ENCODE assay signal across 8 mouse cellular contexts in the genomic region with DNA sequence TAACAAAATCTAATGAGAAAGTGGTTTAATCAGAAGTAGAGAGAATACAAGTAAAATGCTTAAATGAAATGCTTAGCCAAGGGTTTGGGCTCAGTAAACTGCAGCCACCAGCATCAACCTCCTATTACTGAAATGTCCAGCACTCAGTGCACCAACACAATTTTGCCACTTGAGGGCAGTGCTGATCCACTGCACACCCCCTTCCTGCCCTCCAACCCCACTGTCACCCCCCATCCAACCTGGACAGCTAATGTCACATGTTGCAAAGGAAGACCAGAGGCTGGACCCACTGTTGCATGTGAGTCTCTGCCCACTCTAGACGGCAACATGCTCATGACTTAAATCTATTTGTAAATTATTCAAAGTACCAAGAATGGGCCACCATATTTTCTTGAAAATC.
DNase-seq lines count a peak whose midpoint lies in the region; ATAC-seq and TF ChIP-seq lines count a peak whose summit lies in the region.
"Had no signal": no experiment of that assay in that cellular context is flagged by ENCODE, and none has a peak within 500 bp of the region (broad histone marks: within the 10 kb centered on the region; RNA-seq: fewer than 3 reads in every experiment).

No protein-coding gene starts in this region.

- H3K36me3 ChIP-seq in liver, postnatal 0 days (replicated peaks; ENCODE audit: insufficient read depth, low read length), result no peaks in the 10 kb centered on the region
- H3K36me3 ChIP-seq in liver, embryonic 11.5 days (ENCODE audit: control insufficient read depth, insufficient read depth, low read length), result no peaks in the 10 kb centered on the region
- no peaks in the 10 kb centered on the region for H3K36me3 ChIP-seq in lung, embryonic 14.5 days (ENCODE audit: insufficient read depth)
- H3K36me3 ChIP-seq: heart, embryonic 15.5 days had no signal

- peak; percentile 54 for DNase-seq in liver, postnatal 0 days
- no peak for DNase-seq in liver, embryonic 11.5 days (ENCODE audit: low spot score)
- no peak for DNase-seq in Patski (ENCODE audit: low read depth, low spot score)
- DNase-seq in cerebellum, adult 8-10 months, result peak; percentile 19
- DNase-seq in lung, embryonic 14.5 days, result peak; percentile 64
- peak; percentile 20 to 22 for DNase-seq in thymus, adult 18-20 months

- no peak for TF ChIP-seq EP300 in liver, postnatal 0 days (IDR thresholded peaks at IDR 0.05; ENCODE audit: low read depth)

- H3K4me1 ChIP-seq in liver, postnatal 0 days (ENCODE audit: insufficient read depth), result no peaks in the 10 kb centered on the region
- H3K4me1 ChIP-seq in liver, embryonic 11.5 days (replicated peaks; ENCODE audit: control insufficient read depth, insufficient read depth, low read length), result no peaks in the 10 kb centered on the region
- no peaks in the 10 kb centered on the region for H3K4me1 ChIP-seq in lung, embryonic 14.5 days (ENCODE audit: insufficient read depth)
- H3K4me1 ChIP-seq: heart, embryonic 15.5 days had no signal

- H3K9me3 ChIP-seq in liver, postnatal 0 days (ENCODE audit: low read length), result no peaks in the 10 kb centered on the region
- H3K9me3 ChIP-seq in liver, embryonic 11.5 days (ENCODE audit: control insufficient read depth, low read length), result no peaks in the 10 kb centered on the region
- no peaks in the 10 kb centered on the region for H3K9me3 ChIP-seq in lung, embryonic 14.5 days (ENCODE audit: low read depth, low read length)
- H3K9me3 ChIP-seq: heart, embryonic 15.5 days had no signal

- POLR2A ChIA-PET in Patski (lab: Charles Lee), result no interaction called here

- no peak overlapping the region for H3K4me3 ChIP-seq in liver, postnatal 0 days (ENCODE audit: low read depth, low read length)
- no peak overlapping the region for H3K4me3 ChIP-seq in liver, embryonic 11.5 days (ENCODE audit: low read depth, low read length)
- H3K4me3 ChIP-seq in lung, embryonic 14.5 days (ENCODE audit: low read depth, low read length), result no peak overlapping the region
- H3K4me3 ChIP-seq: heart, embryonic 15.5 days had no signal

- CTCF ChIA-PET in Patski (lab: Charles Lee), result interaction anchor here (0.8 to 2.5 kb wide), 6 partner anchors 10 to 37 kb away, joined by 3 to 10 read pairs (median 4); no protein-coding TSS in a partner anchor

- no peak overlapping the region for H3K27ac ChIP-seq in liver, postnatal 0 days (ENCODE audit: low read depth)
- no peak overlapping the region for H3K27ac ChIP-seq in liver, embryonic 11.5 days (ENCODE audit: low read depth, low read length)
- no peak overlapping the region for H3K27ac ChIP-seq in lung, embryonic 14.5 days (ENCODE audit: low read depth)
- H3K27ac ChIP-seq: heart, embryonic 15.5 days had no signal

- in situ Hi-C loops in Patski (cut with MboI; ENCODE audit: low pct_unique_long_range_greater_than_20kb), result loop anchor here (5.0 kb wide), 3 partner anchors 35 to 290 kb away; no protein-coding TSS in a partner anchor

- peak; percentile 89 for TF ChIP-seq CTCF in liver, postnatal 0 days (IDR thresholded peaks at IDR 0.05; ENCODE audit: low read depth)
- TF ChIP-seq CTCF in Patski (IDR thresholded peaks at IDR 0.05), result peak; percentile 88
- TF ChIP-seq CTCF in lung, embryonic 14.5 days (IDR thresholded peaks at IDR 0.05; ENCODE audit: low read depth), result peak; percentile 93

- no peak overlapping the region for H3K9ac ChIP-seq in liver, postnatal 0 days (replicated peaks)
- H3K9ac ChIP-seq in liver, embryonic 11.5 days (ENCODE audit: low read depth, low read length), result no peak overlapping the region
- H3K9ac ChIP-seq in lung, embryonic 14.5 days, result no peak overlapping the region
- H3K9ac ChIP-seq: heart, embryonic 15.5 days had no signal

- H3K27me3 ChIP-seq in liver, postnatal 0 days (ENCODE audit: insufficient read depth, low read length), result no peaks in the 10 kb centered on the region
- H3K27me3 ChIP-seq in liver, embryonic 11.5 days (replicated peaks; ENCODE audit: control insufficient read depth, insufficient read depth, low read length), result no peaks in the 10 kb centered on the region
- H3K27me3 ChIP-seq in Patski, result peaks cover 8% of the 10 kb centered on the region
- no peaks in the 10 kb centered on the region for H3K27me3 ChIP-seq in lung, embryonic 14.5 days (ENCODE audit: insufficient read depth, low read length)
- H3K27me3 ChIP-seq: heart, embryonic 15.5 days had no signal

- WGBS in liver, postnatal 0 days (ENCODE audit: insufficient replicate concordance), result 60% methylated on average over 1 of the region's 1 CpGs
- WGBS in liver, embryonic 11.5 days, result 62% methylated on average over 1 of the region's 1 CpGs
- WGBS in lung, embryonic 14.5 days, result 48% methylated on average over 1 of the region's 1 CpGs

- ATAC-seq in liver, postnatal 0 days, result no peak
- no peak for ATAC-seq in liver, embryonic 11.5 days (replicated peaks; ENCODE audit: low FRiP score)
- ATAC-seq in Patski, result no peak
- ATAC-seq in granulocyte monocyte progenitor cell, adult 5-6 weeks (replicated peaks; ENCODE audit: poor library complexity, severe bottlenecking), result peak; percentile 81
- no peak for ATAC-seq in lung, embryonic 14.5 days (ENCODE audit: insufficient read depth)

- H3K4me2 ChIP-seq in liver, postnatal 0 days (ENCODE audit: low read depth, low read length), result no peak overlapping the region
- no peak overlapping the region for H3K4me2 ChIP-seq in liver, embryonic 11.5 days
- H3K4me2 ChIP-seq in lung, embryonic 14.5 days, result no peak overlapping the region
- H3K4me2 ChIP-seq: heart, embryonic 15.5 days had no signal

Comparison
In these comparisons a context has a peak if more than half of its experiments do, and no peak if none do; other contexts are left out.
1. DNase-seq: peak in liver, postnatal 0 days (single experiment), cerebellum, adult 8-10 months (single experiment), lung, embryonic 14.5 days (single experiment) and thymus, adult 18-20 months (2 of 2); none in liver, embryonic 11.5 days (single experiment) and Patski (single experiment).
2. Peak in every context shown above with its lines, with median percentiles within 50 percentile points of each other: CTCF ChIP-seq.